Mouse (Mus musculus): ENCODE results near the gene Wipf1.

Wipf1 gene

GRCm38 (mm10) chr2:73470146-73470630 is 59.3 kb downstream of the Wipf1 start:
- DNase-seq (ENCODE audit: extremely low read depth, low read depth), result no peak

GRCm38 (mm10) chr2:73469552-73469951 is 60.0 kb downstream of the Wipf1 start:
- no peak for DNase-seq (ENCODE audit: extremely low read depth, low read depth)

GRCm38 (mm10) chr2:73468993-73469392 is 60.5 kb downstream of the Wipf1 start:
- no peak for DNase-seq (ENCODE audit: extremely low read depth, low read depth)

GRCm38 (mm10) chr2:73467071-73467851 is 62.3 kb downstream of the Wipf1 start:
- no peak for DNase-seq (ENCODE audit: extremely low read depth, low read depth)

GRCm38 (mm10) chr2:73466481-73466880 is 63.1 kb downstream of the Wipf1 start:
- DNase-seq (ENCODE audit: extremely low read depth, low read depth), result no peak

- DNase-seq (ENCODE audit: extremely low read depth, low read depth), result no peak
Observed at GRCm38 (mm10) chr2:73463431-73464194, 65.9 kb downstream of the Wipf1 start.

GRCm38 (mm10) chr2:73462757-73463339 is 66.7 kb downstream of the Wipf1 start:
- DNase-seq (ENCODE audit: extremely low read depth, low read depth), result no peak

GRCm38 (mm10) chr2:73462265-73462664 is 67.3 kb downstream of the Wipf1 start:
- DNase-seq (ENCODE audit: extremely low read depth, low read depth), result no peak

- DNase-seq (ENCODE audit: extremely low read depth, low read depth), result no peak
Observed at GRCm38 (mm10) chr2:73460168-73460567, 69.4 kb downstream of the Wipf1 start.

GRCm38 (mm10) chr2:73459607-73460153 is 69.9 kb downstream of the Wipf1 start:
- no peak for DNase-seq (ENCODE audit: extremely low read depth, low read depth)

GRCm38 (mm10) chr2:73456886-73457285 is 72.6 kb downstream of the Wipf1 start:
- DNase-seq (ENCODE audit: extremely low read depth, low read depth), result no peak

GRCm38 (mm10) chr2:73456154-73456553 is 73.4 kb downstream of the Wipf1 start:
- DNase-seq (ENCODE audit: extremely low read depth, low read depth), result no peak

GRCm38 (mm10) chr2:73455541-73455940 is 74.0 kb downstream of the Wipf1 start:
- peak; percentile 89 for DNase-seq (ENCODE audit: extremely low read depth, low read depth)

- DNase-seq (ENCODE audit: extremely low read depth, low read depth), result peak; percentile 67
Observed at GRCm38 (mm10) chr2:73454682-73455081, 74.9 kb downstream of the Wipf1 start.

- DNase-seq (ENCODE audit: extremely low read depth, low read depth), result peak; percentile 19
Observed at GRCm38 (mm10) chr2:73454186-73454585, 75.3 kb downstream of the Wipf1 start.

GRCm38 (mm10) chr2:73453717-73454116 is 75.8 kb downstream of the Wipf1 start:
- peak; percentile 85 for DNase-seq (ENCODE audit: extremely low read depth, low read depth)

- no peak for DNase-seq (ENCODE audit: extremely low read depth, low read depth)
Observed at GRCm38 (mm10) chr2:73453085-73453484, 76.4 kb downstream of the Wipf1 start.

- DNase-seq (ENCODE audit: extremely low read depth, low read depth), result peak; percentile 69
Observed at GRCm38 (mm10) chr2:73452556-73452955, 77.0 kb downstream of the Wipf1 start.

- no peak for DNase-seq (ENCODE audit: extremely low read depth, low read depth)
Observed at GRCm38 (mm10) chr2:73451541-73451940, 78.0 kb downstream of the Wipf1 start.

GRCm38 (mm10) chr2:73450172-73450715 is 79.3 kb downstream of the Wipf1 start:
- no peak for DNase-seq (ENCODE audit: extremely low read depth, low read depth)

GRCm38 (mm10) chr2:73443985-73444384 is 85.5 kb downstream of the Wipf1 start:
- no peak for DNase-seq (ENCODE audit: extremely low read depth, low read depth)

All from MEL-GATA-1-ER (cell line).